Mouse (Mus musculus) liver, postnatal 0 days (tissue): ENCODE measurements around the gene Ttc17.

ENCODE experiments used
- CTCF ChIP-seq: sonication (generic); IDR thresholded peaks from 2 replicates; pipeline ENCODE4 v1.5.1; 2016; ENCODE audit warnings: antibody characterized with exemption, low read depth
- EP300 ChIP-seq: IDR thresholded peaks from 2 replicates; pipeline ENCODE4 v1.6.1; 2016; ENCODE audit warnings: antibody characterized with exemption, low read depth, mild to moderate bottlenecking

DNA sequence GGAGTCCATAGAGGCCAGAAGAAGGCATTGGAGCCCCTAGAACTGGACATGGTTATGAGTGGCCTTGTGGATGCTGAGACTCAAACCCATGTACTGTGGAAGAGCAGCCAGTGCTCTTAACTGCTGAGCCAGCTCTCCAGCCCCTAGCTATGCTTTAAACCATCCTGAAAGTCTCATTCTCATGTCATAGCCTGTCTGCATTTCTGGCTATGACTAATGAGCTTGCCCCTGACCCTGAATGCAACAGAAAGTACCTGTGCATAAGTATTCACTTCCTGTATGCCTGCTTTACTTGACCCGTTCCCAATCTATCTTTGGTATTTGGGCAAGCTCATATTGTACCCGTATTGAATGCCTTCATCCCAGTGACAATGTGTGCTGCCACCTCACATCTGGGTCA lies 86.7 kb downstream of the Ttc17 start:
- TF ChIP-seq CTCF (no peak), EP300 (no peak)
